Mouse (Mus musculus): ENCODE results near the gene Tomm20l. TPM values are rescaled to one million over a fixed set of nuclear protein-coding genes. Genes with fewer than 3 reads are reported as not detected.
"Not testable (repeated sequence)": the region's sequence is repeated elsewhere in the genome, so short reads cannot be mapped to it uniquely, and the experiment has no call there.

The Tomm20l gene
- 1.2 TPM in 1 of 2 replicates, not detected in the other for polyA plus RNA-seq (2014; fragmentation: Nextera tagmentation; extraction: Ambion mirVana)

- peak; percentile 4 for DNase-seq (ENCODE audit: low spot score)
- peak within 1 kb of the TSS; percentile 19 for H3K4me3 ChIP-seq (ENCODE audit: low read depth, low read length)
- H3K9ac ChIP-seq (ENCODE audit: low read depth, low read length): peak within 1 kb of the TSS; percentile 47
- WGBS: 10% methylated on average over 28 of the region's 33 CpGs
- H3K27me3 ChIP-seq (replicated peaks; ENCODE audit: control insufficient read depth, insufficient read depth, low read length): no peaks in the 10 kb centered on the region
- no peaks in the 10 kb centered on the region for H3K9me3 ChIP-seq (ENCODE audit: control insufficient read depth, low read length)
- no peaks in the 10 kb centered on the region for H3K36me3 ChIP-seq (ENCODE audit: control insufficient read depth, insufficient read depth, low read length)
- 0 out of 2 replicates have a peak, but pooled peaks have one; percentile 41 for ATAC-seq (ENCODE audit: low read depth)
- peak within 1 kb of the TSS; percentile 52 for H3K4me2 ChIP-seq (ENCODE audit: low read depth, low read length)
- H3K27ac ChIP-seq (replicated peaks; ENCODE audit: low read depth, low read length): no peak within 1 kb of the TSS
- no peaks in the 10 kb centered on the region for H3K4me1 ChIP-seq (ENCODE audit: control insufficient read depth, insufficient read depth, low read length)
Observed at GRCm38 (mm10) chr12:71111331-71111730, at the start of gene Tomm20l. Gene Tomm20l (plus strand): TSS chr12:71111428.

GRCm38 (mm10) chr12:71069846-71070245 lies 41.4 kb upstream of the Tomm20l start:
- no peaks in the 10 kb centered on the region for H3K9me3 ChIP-seq (ENCODE audit: control insufficient read depth, low read length)
- no peak overlapping the region for H3K27ac ChIP-seq (replicated peaks; ENCODE audit: low read depth, low read length)
- WGBS: 95% methylated on average over 17 of the region's 17 CpGs
- H3K4me3 ChIP-seq (ENCODE audit: low read depth, low read length): no peak overlapping the region
- no peaks in the 10 kb centered on the region for H3K4me1 ChIP-seq (ENCODE audit: control insufficient read depth, insufficient read depth, low read length)
- H3K4me2 ChIP-seq (ENCODE audit: low read depth, low read length): no peak overlapping the region
- H3K27me3 ChIP-seq (replicated peaks; ENCODE audit: control insufficient read depth, insufficient read depth, low read length): no peaks in the 10 kb centered on the region
- H3K9ac ChIP-seq (ENCODE audit: low read depth, low read length): no peak overlapping the region
- DNase-seq (ENCODE audit: low spot score): no peak
- ATAC-seq (ENCODE audit: low read depth): no peak
- peaks cover 86% of the 10 kb centered on the region for H3K36me3 ChIP-seq (ENCODE audit: control insufficient read depth, insufficient read depth, low read length)

GRCm38 (mm10) chr12:71072048-71072447 lies 39.2 kb upstream of the Tomm20l start:
- 97% methylated on average over 4 of the region's 4 CpGs for WGBS
- Histone ChIP-seq H3K36me3 (ENCODE audit: control insufficient read depth, insufficient read depth, low read length) (peaks cover 91% of the 10 kb centered on the region), H3K27ac (replicated peaks; ENCODE audit: low read depth, low read length) (no peak overlapping the region), H3K4me1 (ENCODE audit: control insufficient read depth, insufficient read depth, low read length) (no peaks in the 10 kb centered on the region), H3K27me3 (replicated peaks; ENCODE audit: control insufficient read depth, insufficient read depth, low read length) (no peaks in the 10 kb centered on the region), H3K9me3 (ENCODE audit: control insufficient read depth, low read length) (no peaks in the 10 kb centered on the region), H3K4me2 (ENCODE audit: low read depth, low read length) (no peak overlapping the region), H3K9ac (ENCODE audit: low read depth, low read length) (no peak overlapping the region), H3K4me3 (ENCODE audit: low read depth, low read length) (no peak overlapping the region)
- ATAC-seq (ENCODE audit: low read depth) (no peak), DNase-seq (ENCODE audit: low spot score) (no peak)

- Histone ChIP-seq H3K9me3 (ENCODE audit: control insufficient read depth, low read length) (no peaks in the 10 kb centered on the region), H3K27ac (replicated peaks; ENCODE audit: low read depth, low read length) (no peak overlapping the region), H3K4me1 (ENCODE audit: control insufficient read depth, insufficient read depth, low read length) (no peaks in the 10 kb centered on the region), H3K27me3 (replicated peaks; ENCODE audit: control insufficient read depth, insufficient read depth, low read length) (no peaks in the 10 kb centered on the region), H3K4me3 (ENCODE audit: low read depth, low read length) (no peak overlapping the region), H3K36me3 (ENCODE audit: control insufficient read depth, insufficient read depth, low read length) (peaks cover 80% of the 10 kb centered on the region), H3K4me2 (ENCODE audit: low read depth, low read length) (no peak overlapping the region), H3K9ac (ENCODE audit: low read depth, low read length) (no peak overlapping the region)
- ATAC-seq (ENCODE audit: low read depth) (peak; percentile 62; the same call in 1 of the 2 replicates), DNase-seq (ENCODE audit: low spot score) (peak; percentile 32)
- 60% methylated on average over 12 of the region's 12 CpGs for WGBS
Observed at GRCm38 (mm10) chr12:71073113-71073730, 38.0 kb upstream of the Tomm20l start.

GRCm38 (mm10) chr12:71086331-71086730 lies 24.9 kb upstream of the Tomm20l start:
- 87% methylated on average over 8 of the region's 8 CpGs for WGBS
- no peaks in the 10 kb centered on the region for H3K27me3 ChIP-seq (replicated peaks; ENCODE audit: control insufficient read depth, insufficient read depth, low read length)
- H3K9me3 ChIP-seq (ENCODE audit: control insufficient read depth, low read length): no peaks in the 10 kb centered on the region
- ATAC-seq (ENCODE audit: low read depth) (no peak), DNase-seq (ENCODE audit: low spot score) (no peak)
- no peak overlapping the region for H3K4me3 ChIP-seq (ENCODE audit: low read depth, low read length)
- H3K4me2 ChIP-seq (ENCODE audit: low read depth, low read length): no peak overlapping the region
- peaks cover 22% of the 10 kb centered on the region; the same call in 1 of the 2 replicates for H3K36me3 ChIP-seq (ENCODE audit: control insufficient read depth, insufficient read depth, low read length)
- H3K4me1 ChIP-seq (ENCODE audit: control insufficient read depth, insufficient read depth, low read length): no peaks in the 10 kb centered on the region
- no peak overlapping the region for H3K9ac ChIP-seq (ENCODE audit: low read depth, low read length)
- H3K27ac ChIP-seq (replicated peaks; ENCODE audit: low read depth, low read length): no peak overlapping the region

- not testable (repeated sequence) for ATAC-seq (ENCODE audit: low read depth); H3K4me3 ChIP-seq (ENCODE audit: low read depth, low read length); H3K9me3 ChIP-seq (ENCODE audit: control insufficient read depth, low read length); H3K4me2 ChIP-seq (ENCODE audit: low read depth, low read length); DNase-seq (ENCODE audit: low spot score); H3K27ac ChIP-seq (replicated peaks; ENCODE audit: low read depth, low read length); H3K9ac ChIP-seq (ENCODE audit: low read depth, low read length); H3K36me3 ChIP-seq (ENCODE audit: control insufficient read depth, insufficient read depth, low read length); H3K27me3 ChIP-seq (replicated peaks; ENCODE audit: control insufficient read depth, insufficient read depth, low read length); H3K4me1 ChIP-seq (ENCODE audit: control insufficient read depth, insufficient read depth, low read length)
- WGBS: 82% methylated on average over 4 of the region's 4 CpGs
Observed at GRCm38 (mm10) chr12:71104275-71104674, 7.0 kb upstream of the Tomm20l start.

- WGBS: 86% methylated on average over 6 of the region's 6 CpGs
- Histone ChIP-seq H3K4me1 (ENCODE audit: control insufficient read depth, insufficient read depth, low read length) (no peaks in the 10 kb centered on the region), H3K36me3 (ENCODE audit: control insufficient read depth, insufficient read depth, low read length) (no peaks in the 10 kb centered on the region), H3K4me3 (ENCODE audit: low read depth, low read length) (no peak overlapping the region), H3K4me2 (ENCODE audit: low read depth, low read length) (no peak overlapping the region), H3K9ac (ENCODE audit: low read depth, low read length) (no peak overlapping the region), H3K27ac (replicated peaks; ENCODE audit: low read depth, low read length) (no peak overlapping the region), H3K27me3 (replicated peaks; ENCODE audit: control insufficient read depth, insufficient read depth, low read length) (no peaks in the 10 kb centered on the region), H3K9me3 (ENCODE audit: control insufficient read depth, low read length) (no peaks in the 10 kb centered on the region)
- ATAC-seq (ENCODE audit: low read depth): no peak
- no peak for DNase-seq (ENCODE audit: low spot score)
Observed at GRCm38 (mm10) chr12:71107216-71107771, 3.9 kb upstream of the Tomm20l start.

- Histone ChIP-seq H3K27me3 (replicated peaks; ENCODE audit: control insufficient read depth, insufficient read depth, low read length) (no peaks in the 10 kb centered on the region), H3K9ac (ENCODE audit: low read depth, low read length) (no peak overlapping the region), H3K36me3 (ENCODE audit: control insufficient read depth, insufficient read depth, low read length) (no peaks in the 10 kb centered on the region), H3K4me3 (ENCODE audit: low read depth, low read length) (no peak overlapping the region), H3K4me2 (ENCODE audit: low read depth, low read length) (no peak overlapping the region), H3K9me3 (ENCODE audit: control insufficient read depth, low read length) (no peaks in the 10 kb centered on the region), H3K27ac (replicated peaks; ENCODE audit: low read depth, low read length) (no peak overlapping the region), H3K4me1 (ENCODE audit: control insufficient read depth, insufficient read depth, low read length) (no peaks in the 10 kb centered on the region)
- DNase-seq (ENCODE audit: low spot score) (peak; percentile 16), ATAC-seq (ENCODE audit: low read depth) (no peak; the same call in 1 of the 2 replicates)
- WGBS: 72% methylated on average over 10 of the region's 10 CpGs
Observed at GRCm38 (mm10) chr12:71113074-71113473, 1.8 kb downstream of the Tomm20l start.
